ENCODE assay signal across 19 mouse cellular contexts in the genomic region with DNA sequence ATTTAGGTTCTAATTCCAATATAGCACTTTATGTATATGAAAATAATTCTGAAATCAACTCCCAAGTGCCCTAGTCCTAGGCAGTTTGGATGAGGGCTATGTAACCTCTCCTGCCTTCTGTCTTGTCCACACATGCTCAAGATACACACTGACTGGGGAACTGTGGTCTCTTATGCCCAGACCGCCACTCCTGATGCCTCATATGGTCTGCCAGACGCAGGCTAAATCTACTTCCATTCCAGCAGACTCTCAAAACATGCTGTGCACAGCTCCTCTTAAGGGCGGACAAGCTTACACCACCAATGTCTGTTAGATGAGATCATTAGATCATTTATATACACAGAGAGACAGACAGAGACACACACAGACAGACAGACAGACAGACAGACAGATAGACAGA. TPM values are rescaled to one million over a fixed set of nuclear protein-coding genes. Genes with fewer than 3 reads are reported as not detected.
A peak's percentile ranks its signal among the peaks of the same experiment; 100 is the strongest.
DNase-seq lines count a peak whose midpoint lies in the region; ATAC-seq and TF ChIP-seq lines count a peak whose summit lies in the region.
"Had no signal": no experiment of that assay in that cellular context is flagged by ENCODE, and none has a peak within 500 bp of the region (broad histone marks: within the 10 kb centered on the region; RNA-seq: fewer than 3 reads in every experiment).

No protein-coding gene starts in this region.

- no peaks in the 10 kb centered on the region for H3K27me3 ChIP-seq in hindbrain, embryonic 16.5 days (replicated peaks; ENCODE audit: control insufficient read depth, insufficient read depth, low read length)
- H3K27me3 ChIP-seq in hindbrain, embryonic 13.5 days, result no peaks in the 10 kb centered on the region
- H3K27me3 ChIP-seq in heart, embryonic 15.5 days, result no peaks in the 10 kb centered on the region
- no peaks in the 10 kb centered on the region for H3K27me3 ChIP-seq in heart, postnatal 0 days (ENCODE audit: control insufficient read depth, insufficient read depth, low read length)
- H3K27me3 ChIP-seq: embryonic facial prominence, embryonic 12.5 days; hindbrain, embryonic 15.5 days; limb, embryonic 15.5 days; neural tube, embryonic 13.5 days; stomach, embryonic 15.5 days had no signal

- peak overlapping the region; percentile 40 for H3K4me3 ChIP-seq in gastrocnemius, adult 2 months
- no peak overlapping the region for H3K4me3 ChIP-seq in hindbrain, embryonic 16.5 days (ENCODE audit: low read length)
- no peak overlapping the region for H3K4me3 ChIP-seq in hindbrain, embryonic 13.5 days
- no peak overlapping the region for H3K4me3 ChIP-seq in heart, embryonic 15.5 days
- no peak overlapping the region for H3K4me3 ChIP-seq in heart, postnatal 0 days (ENCODE audit: low read depth, low read length)
- H3K4me3 ChIP-seq: embryonic facial prominence, embryonic 12.5 days; hindbrain, embryonic 15.5 days; limb, embryonic 15.5 days; neural tube, embryonic 13.5 days; stomach, embryonic 15.5 days had no signal

- WGBS in hindbrain, embryonic 16.5 days, result 77% methylated on average over 3 of the region's 3 CpGs
- 94% methylated on average over 3 of the region's 3 CpGs for WGBS in hindbrain, embryonic 13.5 days
- 61% methylated on average over 3 of the region's 3 CpGs for WGBS in heart, embryonic 15.5 days
- 43% methylated on average over 3 of the region's 3 CpGs for WGBS in heart, postnatal 0 days

- H3K36me3 ChIP-seq in hindbrain, embryonic 16.5 days (ENCODE audit: control insufficient read depth, insufficient read depth, low read length), result no peaks in the 10 kb centered on the region
- H3K36me3 ChIP-seq in hindbrain, embryonic 13.5 days, result no peaks in the 10 kb centered on the region
- H3K36me3 ChIP-seq in heart, embryonic 15.5 days, result no peaks in the 10 kb centered on the region
- no peaks in the 10 kb centered on the region for H3K36me3 ChIP-seq in heart, postnatal 0 days (replicated peaks; ENCODE audit: control insufficient read depth, insufficient read depth, low read length)
- H3K36me3 ChIP-seq: embryonic facial prominence, embryonic 12.5 days; hindbrain, embryonic 15.5 days; limb, embryonic 15.5 days; neural tube, embryonic 13.5 days; stomach, embryonic 15.5 days had no signal

- no peak overlapping the region for H3K9ac ChIP-seq in hindbrain, embryonic 16.5 days (ENCODE audit: low read depth, low read length)
- no peak overlapping the region for H3K9ac ChIP-seq in hindbrain, embryonic 13.5 days
- H3K9ac ChIP-seq in heart, embryonic 15.5 days, result no peak overlapping the region
- no peak overlapping the region for H3K9ac ChIP-seq in heart, postnatal 0 days (replicated peaks; ENCODE audit: low read depth, low read length)
- H3K9ac ChIP-seq: embryonic facial prominence, embryonic 12.5 days; hindbrain, embryonic 15.5 days; limb, embryonic 15.5 days; neural tube, embryonic 13.5 days; stomach, embryonic 15.5 days had no signal

- H3K9me3 ChIP-seq in hindbrain, embryonic 16.5 days (ENCODE audit: control insufficient read depth, low read length), result no peaks in the 10 kb centered on the region
- no peaks in the 10 kb centered on the region for H3K9me3 ChIP-seq in hindbrain, embryonic 13.5 days
- no peaks in the 10 kb centered on the region for H3K9me3 ChIP-seq in heart, embryonic 15.5 days (replicated peaks)
- H3K9me3 ChIP-seq in heart, postnatal 0 days (replicated peaks; ENCODE audit: control insufficient read depth, low read length), result no peaks in the 10 kb centered on the region
- H3K9me3 ChIP-seq: embryonic facial prominence, embryonic 12.5 days; hindbrain, embryonic 15.5 days; limb, embryonic 15.5 days; neural tube, embryonic 13.5 days; stomach, embryonic 15.5 days had no signal

- peak overlapping the region; percentile 86 for H3K27ac ChIP-seq in gastrocnemius, adult 2 months
- peak overlapping the region; percentile 29; the same call in 1 of the 2 replicates for H3K27ac ChIP-seq in hindbrain, embryonic 16.5 days (ENCODE audit: low read depth, low read length)
- no peak overlapping the region for H3K27ac ChIP-seq in hindbrain, embryonic 13.5 days
- peak overlapping the region; percentile 53 for H3K27ac ChIP-seq in heart, embryonic 15.5 days
- peak overlapping the region; percentile 63 for H3K27ac ChIP-seq in heart, postnatal 0 days (ENCODE audit: low read depth)
- H3K27ac ChIP-seq: embryonic facial prominence, embryonic 12.5 days; hindbrain, embryonic 15.5 days; limb, embryonic 15.5 days; neural tube, embryonic 13.5 days; stomach, embryonic 15.5 days had no signal

- TF ChIP-seq CTCF in gastrocnemius, adult 2 months (IDR thresholded peaks at IDR 0.05), result no peak
- no peak for TF ChIP-seq CTCF in heart, postnatal 0 days (IDR thresholded peaks at IDR 0.05; ENCODE audit: low read depth)

- H3K4me1 ChIP-seq in hindbrain, embryonic 16.5 days (ENCODE audit: control insufficient read depth, insufficient read depth, low read depth, low read length), result no peaks in the 10 kb centered on the region
- H3K4me1 ChIP-seq in hindbrain, embryonic 13.5 days (replicated peaks), result peaks cover 4% of the 10 kb centered on the region
- peaks cover 14% of the 10 kb centered on the region for H3K4me1 ChIP-seq in heart, embryonic 15.5 days (replicated peaks)
- H3K4me1 ChIP-seq in heart, postnatal 0 days (ENCODE audit: control insufficient read depth, insufficient read depth), result 0 out of 2 replicates have a peak, but pooled peaks cover 4% of the 10 kb centered on the region
- H3K4me1 ChIP-seq: stomach, embryonic 15.5 days had no signal

- no peak for TF ChIP-seq EP300 in heart, postnatal 0 days (IDR thresholded peaks at IDR 0.05; ENCODE audit: low read depth)

- ATAC-seq in hindbrain, embryonic 16.5 days, result no peak
- ATAC-seq in hindbrain, embryonic 13.5 days (ENCODE audit: low FRiP score), result no peak
- ATAC-seq in heart, embryonic 15.5 days (replicated peaks; ENCODE audit: insufficient number of reproducible peaks, insufficient read depth, low FRiP score, low read depth), result no peak
- ATAC-seq in heart, postnatal 0 days (ENCODE audit: insufficient read depth, low read depth), result peak; percentile 79
- ATAC-seq: forebrain, embryonic 16.5 days had no signal

- H3K4me2 ChIP-seq in hindbrain, embryonic 16.5 days (ENCODE audit: low read length), result no peak overlapping the region
- no peak overlapping the region for H3K4me2 ChIP-seq in hindbrain, embryonic 13.5 days
- no peak overlapping the region for H3K4me2 ChIP-seq in heart, embryonic 15.5 days
- no peak overlapping the region for H3K4me2 ChIP-seq in heart, postnatal 0 days (ENCODE audit: low read depth, low read length)
- H3K4me2 ChIP-seq: embryonic facial prominence, embryonic 12.5 days; hindbrain, embryonic 15.5 days; limb, embryonic 15.5 days; neural tube, embryonic 13.5 days; stomach, embryonic 15.5 days had no signal

- peak; percentile 49 for DNase-seq in gastrocnemius, adult 2 months
- no peak for DNase-seq in gastrocnemius, postnatal 14 days
- no peak for DNase-seq in heart, postnatal 0 days (ENCODE audit: low spot score)
- no peak for DNase-seq in lung, postnatal 36 days
- DNase-seq: kidney, adult 18-20 months; kidney, postnatal 14 days; thymus, postnatal 14 days had no signal

- intact Hi-C loops in gastrocnemius, adult 2 months (cut with DNase I), result loop anchor here (5.0 kb wide), 1 partner anchor 36 kb away; no protein-coding TSS in a partner anchor
- intact Hi-C loops in gastrocnemius, postnatal 14 days (cut with DNase I; ENCODE audit: low total_unique reads), result no loop called here

RNA-seq across cellular contexts. Expression of a gene that starts 41.3 kb away (rescaled TPM):
- not detected for total RNA-seq in gastrocnemius, adult 2 months (2021)
- total RNA-seq in gastrocnemius, postnatal 14 days (2021), result not detected
- polyA plus RNA-seq in hindbrain, embryonic 16.5 days (2015; fragmentation: Nextera tagmentation; extraction: Ambion mirVana), result 0.11 TPM in 1 of 2 replicates, not detected in the other
- polyA plus RNA-seq in hindbrain, embryonic 13.5 days (2015; fragmentation: Nextera tagmentation; extraction: Ambion mirVana), result 0.18 TPM in 1 of 2 replicates, not detected in the other
- 0.10 TPM in 1 of 2 replicates, not detected in the other for polyA plus RNA-seq in heart, embryonic 15.5 days (2015; fragmentation: Nextera tagmentation; extraction: Ambion mirVana)
- total RNA-seq in heart, postnatal 0 days (2014; rRNA removed; ENCODE audit: low replicate concordance), result not detected in 2 replicates
- 0.16 and 0.18 TPM in 2 replicates for polyA plus RNA-seq in heart, postnatal 0 days (2015; fragmentation: Nextera tagmentation; extraction: Ambion mirVana)
- polyA plus RNA-seq: cortical plate, adult 2 months; liver, embryonic 16.5 days; neural tube, embryonic 13.5 days; spleen, adult 2 months; stomach, embryonic 15.5 days had no signal
